Mouse (Mus musculus) bone marrow macrophage, adult 2 months (primary cell): ENCODE results near the gene Tspan9.

Experiments
- CTCF ChIP-seq: IDR thresholded peaks from 2 replicates; pipeline ENCODE4 v1.5.1; 2012; ENCODE audit warnings: low read depth, mild to moderate bottlenecking, low read length, moderate library complexity
- POLR2A ChIP-seq: IDR thresholded peaks from 2 replicates; pipeline ENCODE4 v1.6.1; 2012; ENCODE audit warnings: mild to moderate bottlenecking, low read depth, low read length, borderline replicate concordance

GRCm38 (mm10) chr6:128035930-128036309 is 107.5 kb downstream of the Tspan9 start:
- TF ChIP-seq CTCF = no peak
- no peak for TF ChIP-seq POLR2A
